Mouse (Mus musculus) frontal cortex, postnatal 25 days (tissue): ENCODE results near the gene Kdm4a.
A peak's percentile ranks its signal among the peaks of the same experiment; 100 is the strongest.

Experiments used
- DNase-seq, 2 experiments: peaks; one replicate each; pipeline ENCODE4 v3.0.0; 2022; ENCODE audit warnings: low spot score in 2 of 2

Gene Kdm4a

GRCm38 (mm10) chr4:118156559-118156958 is 23.3 kb downstream of the Kdm4a start:
- no peak for DNase-seq

- DNase-seq, result no peak
These were observed 25.0 kb downstream of the Kdm4a start for GRCm38 (mm10) chr4:118154889-118155288.

- no peak for DNase-seq
These were observed 27.6 kb downstream of the Kdm4a start for GRCm38 (mm10) chr4:118152020-118152785.

GRCm38 (mm10) chr4:118150804-118151203 is 29.0 kb downstream of the Kdm4a start:
- no peak for DNase-seq

DNA sequence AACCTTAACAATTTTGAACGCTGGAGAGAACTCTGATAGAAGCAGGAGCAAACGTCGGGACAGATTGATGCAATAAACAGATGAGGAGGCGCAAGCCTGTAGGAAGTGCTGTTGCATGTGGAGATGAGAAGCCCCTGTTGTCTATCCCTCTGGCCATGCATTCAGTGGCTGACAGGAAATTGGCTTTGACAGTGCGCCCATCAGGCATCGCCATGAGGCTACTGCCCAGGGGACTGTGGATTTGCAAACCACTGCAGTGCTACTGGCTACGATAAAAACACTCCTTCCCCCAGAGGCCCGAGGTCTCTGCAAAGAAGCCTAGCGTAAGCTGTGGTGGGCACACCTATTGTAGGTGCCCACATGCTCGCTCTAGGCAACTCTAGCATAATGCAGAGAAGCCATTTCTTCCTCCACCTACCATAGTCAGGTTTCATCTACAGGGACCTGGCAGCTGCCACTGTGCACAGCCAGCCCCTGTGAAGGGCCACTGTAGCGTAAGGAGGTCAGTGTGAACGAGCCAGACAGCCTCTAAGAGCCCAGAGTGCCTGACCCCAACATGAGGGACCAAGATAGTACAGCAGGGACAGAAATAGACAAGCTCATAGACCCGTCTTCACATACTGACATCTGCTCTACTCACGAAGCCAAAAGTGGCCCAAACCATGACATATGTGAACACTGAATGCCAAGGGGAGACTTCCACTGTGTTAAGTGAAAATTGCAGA is 29.7 kb downstream of the Kdm4a start:
- DNase-seq, result no peak

GRCm38 (mm10) chr4:118149055-118149576 is 30.7 kb downstream of the Kdm4a start:
- no peak for DNase-seq

DNA sequence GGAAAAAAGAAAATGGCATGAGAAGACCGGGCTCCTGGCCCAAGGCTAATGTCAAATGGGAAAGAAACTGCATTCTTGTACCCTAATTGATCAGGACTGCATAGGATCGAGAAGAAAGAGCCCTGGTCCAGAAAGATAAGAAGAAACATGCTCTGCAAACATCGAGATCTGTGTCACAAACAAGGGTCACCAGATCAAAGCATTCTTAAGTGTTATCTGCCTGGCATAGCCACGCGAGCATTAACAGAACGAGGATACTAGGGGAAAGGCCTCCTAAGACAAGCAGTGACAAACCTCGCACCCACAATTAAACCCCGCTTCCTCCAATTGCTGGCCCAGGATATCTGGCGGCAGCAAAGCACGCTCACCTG is 31.5 kb downstream of the Kdm4a start:
- DNase-seq, result no peak

DNA sequence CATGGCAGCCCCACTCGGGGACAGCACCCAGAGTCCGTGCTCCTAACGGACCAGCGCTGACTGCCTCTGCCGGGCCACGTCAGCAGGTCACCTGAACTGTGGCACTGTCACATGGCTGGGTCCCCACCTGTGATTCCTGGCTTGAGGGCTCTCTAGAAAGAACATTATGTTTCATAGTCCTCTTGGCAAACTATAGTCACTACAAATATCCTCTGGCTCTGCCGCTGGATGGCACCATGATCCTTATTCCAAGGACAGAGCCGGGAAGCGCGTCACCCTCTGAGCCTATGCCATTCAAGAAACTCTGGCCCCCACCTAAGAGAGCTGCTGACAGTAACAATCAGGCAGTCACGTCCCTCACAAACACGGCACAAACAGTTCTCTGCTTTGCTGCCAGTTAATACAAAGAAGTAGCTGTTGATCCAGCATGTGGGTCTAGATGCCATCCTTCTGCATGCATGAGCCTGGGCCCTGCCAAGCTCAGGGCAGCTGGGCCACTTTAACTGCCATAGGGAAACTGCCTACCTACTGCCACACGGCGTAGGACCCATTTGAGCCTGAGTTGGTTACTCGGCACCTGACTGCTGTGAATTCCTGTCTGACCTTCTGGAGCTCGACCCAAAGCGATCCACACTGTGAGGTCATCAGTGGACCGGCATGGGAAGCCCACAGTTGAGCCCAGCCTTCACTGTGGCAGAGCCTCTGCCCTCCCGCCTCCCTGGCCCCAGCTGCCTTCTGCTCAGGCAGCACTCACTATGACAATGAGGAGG is 32.1 kb downstream of the Kdm4a start:
- DNase-seq, result no peak

GRCm38 (mm10) chr4:118147090-118147489 is 32.8 kb downstream of the Kdm4a start:
- no peak for DNase-seq

GRCm38 (mm10) chr4:118144324-118144723 is 35.5 kb downstream of the Kdm4a start:
- DNase-seq, result no peak

- DNase-seq, result no peak
These were observed 36.2 kb downstream of the Kdm4a start for GRCm38 (mm10) chr4:118143679-118144078.

- no peak for DNase-seq
These were observed 38.3 kb downstream of the Kdm4a start for GRCm38 (mm10) chr4:118141511-118141910.

DNA sequence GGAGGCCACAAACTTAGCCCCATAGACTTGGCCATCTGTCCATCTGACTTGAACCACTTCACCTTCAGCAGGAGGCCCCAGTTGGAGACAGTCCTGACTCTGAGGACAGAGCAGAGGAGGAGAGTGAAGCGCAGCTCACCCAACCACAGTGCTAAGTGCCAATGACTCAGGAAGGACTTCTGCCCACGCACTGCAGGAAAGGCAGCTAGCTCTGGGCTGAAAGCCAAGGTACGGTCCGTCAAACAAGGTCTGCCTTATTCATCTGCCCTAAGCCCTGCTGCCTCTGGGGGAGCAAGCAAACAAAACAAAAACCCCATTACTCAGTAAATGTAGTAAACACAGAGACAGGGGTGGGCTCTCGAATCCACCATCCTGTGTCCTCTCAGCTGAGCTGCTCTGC is 41.0 kb downstream of the Kdm4a start:
- peak; percentile 23 to 53 for DNase-seq

GRCm38 (mm10) chr4:118137857-118138256 is 42.0 kb downstream of the Kdm4a start:
- no peak for DNase-seq

DNA sequence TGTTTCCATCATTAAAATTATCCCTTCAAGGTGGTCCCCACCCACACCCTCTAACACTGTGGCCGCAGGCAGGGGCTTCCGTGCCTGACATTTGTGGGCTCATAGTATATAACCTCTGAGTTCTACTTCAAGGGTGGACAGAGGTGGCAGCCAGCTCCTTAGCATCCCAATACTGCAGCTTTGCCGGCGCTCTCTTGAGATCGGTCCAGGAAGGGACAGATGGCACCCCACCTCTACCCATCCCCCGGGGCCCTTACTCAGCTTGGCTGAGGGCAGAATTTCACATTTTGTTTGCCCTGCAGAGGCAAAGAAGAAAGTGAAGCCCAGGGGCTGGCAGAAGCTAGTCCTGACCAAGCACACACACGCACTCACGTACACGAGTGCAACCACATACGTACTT is 42.5 kb downstream of the Kdm4a start:
- no peak for DNase-seq

DNA sequence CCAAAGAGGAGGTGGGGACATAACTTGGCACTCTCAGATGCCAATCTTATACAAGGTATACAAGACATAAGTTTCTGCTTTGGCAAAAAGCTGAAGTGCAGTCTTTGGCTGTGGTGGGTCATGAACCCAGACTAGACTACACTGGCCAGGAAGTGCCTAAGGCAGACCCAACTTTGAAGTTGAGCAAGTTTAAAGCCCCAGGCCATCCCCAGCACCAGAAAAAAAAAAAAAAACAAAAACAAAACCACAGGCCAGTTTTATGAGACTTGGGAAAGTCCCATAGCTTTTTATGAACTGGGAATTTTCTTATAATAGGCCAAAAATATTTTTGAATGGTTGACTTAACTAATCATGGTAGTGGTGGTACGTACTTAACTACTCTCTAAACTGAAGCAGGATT is 44.4 kb downstream of the Kdm4a start:
- DNase-seq, result no peak

GRCm38 (mm10) chr4:118134485-118135365 is 45.1 kb downstream of the Kdm4a start, which contains the start of gene St3gal3:
St3gal3 (minus strand) TSS chr4:118134914.
- DNase-seq, result peak; percentile 96 to 97

DNA sequence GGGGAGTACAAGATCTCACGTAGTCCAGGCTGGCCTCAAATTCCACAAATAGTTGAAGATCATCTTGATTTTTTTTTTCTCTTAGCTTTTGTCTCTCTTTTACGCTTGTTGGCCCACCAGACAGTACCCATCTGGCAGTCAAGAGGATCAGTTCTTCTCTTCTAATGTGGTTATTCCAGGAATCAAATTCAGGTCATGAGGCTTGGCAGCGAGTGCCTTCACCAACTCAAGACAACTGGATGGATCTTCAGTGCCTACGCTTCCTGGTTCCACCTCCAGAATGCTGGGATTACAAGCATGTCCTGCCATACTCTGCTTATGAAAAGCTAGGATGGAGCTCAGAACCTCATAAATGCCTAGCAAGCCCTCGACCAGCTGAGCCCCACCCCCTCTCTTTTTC is 48.5 kb downstream of the Kdm4a start:
- DNase-seq, result no peak

GRCm38 (mm10) chr4:118123030-118123704 is 56.7 kb downstream of the Kdm4a start:
- no peak for DNase-seq

DNA sequence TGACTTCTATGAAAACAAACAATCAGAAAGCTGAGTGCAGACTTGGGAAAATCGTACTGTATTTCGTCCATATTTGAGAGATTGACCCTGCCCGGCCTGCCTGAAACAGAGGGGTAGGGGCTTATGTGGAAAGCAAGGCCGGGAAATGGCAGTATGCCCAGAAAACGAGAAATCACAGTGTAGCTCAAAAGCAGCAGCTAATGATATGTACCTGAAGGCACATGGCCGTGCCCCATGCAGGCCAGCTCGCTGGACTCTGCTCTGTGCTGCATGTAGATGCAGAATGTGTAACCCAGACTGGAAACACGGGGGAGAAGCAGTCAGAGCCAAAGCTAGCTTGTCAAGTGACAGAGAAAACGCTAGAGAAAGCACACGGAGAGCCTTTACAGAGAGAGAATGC is 57.8 kb downstream of the Kdm4a start:
- DNase-seq, result no peak

DNA sequence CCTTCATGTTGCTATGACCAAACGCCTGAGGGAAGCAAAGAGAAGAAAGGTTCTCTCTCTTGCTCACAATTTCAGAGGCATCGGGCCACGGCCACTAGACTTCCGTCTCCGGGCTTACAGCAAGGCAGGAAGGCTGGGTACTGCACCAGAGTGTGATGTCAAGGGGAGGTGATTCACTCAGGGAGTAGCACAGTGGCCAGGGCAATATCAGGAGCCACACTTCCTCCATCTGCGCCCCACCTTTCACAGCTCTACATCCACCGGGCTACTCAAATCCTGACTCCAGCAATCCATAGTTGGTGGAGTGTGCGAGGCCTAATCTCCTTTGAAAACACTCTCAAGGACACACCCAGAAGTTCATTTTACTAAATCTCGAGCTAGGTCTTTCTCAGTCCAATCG is 62.3 kb downstream of the Kdm4a start:
- no peak for DNase-seq
